Mouse (Mus musculus) stomach, embryonic 16.5 days (tissue): Measurements from ENCODE around the gene Tec. TPM values are rescaled to one million over a fixed set of nuclear protein-coding genes. Genes with fewer than 3 reads are reported as not detected.

Source experiments
- ATAC-seq: fragments of 200-750 bp; cut with Nextera tagmentation; 2 replicates; pipeline ENCODE4 v1.8.0; 2017; ENCODE audit warnings: moderate number of reproducible peaks, moderate TSS enrichment; ENCODE audit not compliant: insufficient read depth, low FRiP score
- H3K27ac ChIP-seq: fragments of 300-500 bp; sonication (generic); 2 replicates; pipeline ENCODE4 v1.5.1; 2014; ENCODE audit warnings: low read length
- H3K27me3 ChIP-seq: fragments of 300-500 bp; sonication (generic); 2 replicates; pipeline ENCODE4 v1.6.1; 2014; ENCODE audit warnings: low read length, control low read depth, mixed read lengths; ENCODE audit not compliant: control insufficient read depth, insufficient read depth
- H3K36me3 ChIP-seq: fragments of 300-500 bp; sonication (generic); 2 replicates; pipeline ENCODE4 v1.6.1; 2014; ENCODE audit warnings: low read length; ENCODE audit not compliant: control insufficient read depth, insufficient read depth
- H3K4me1 ChIP-seq: fragments of 300-500 bp; sonication (generic); 2 replicates; pipeline ENCODE4 v1.6.1; 2014; ENCODE audit warnings: low read length, control low read depth, mixed read lengths; ENCODE audit not compliant: control insufficient read depth, insufficient read depth
- H3K4me2 ChIP-seq: fragments of 300-500 bp; sonication (generic); 2 replicates; pipeline ENCODE4 v1.6.1; 2014; ENCODE audit warnings: low read depth, low read length, mixed read lengths
- H3K4me3 ChIP-seq: fragments of 300-500 bp; sonication (generic); replicated peaks from 2 replicates; pipeline ENCODE4 v1.5.1; 2014; ENCODE audit warnings: mild to moderate bottlenecking, low read length
- H3K9ac ChIP-seq: fragments of 300-500 bp; sonication (generic); 2 replicates; pipeline ENCODE4 v1.6.1; 2014; ENCODE audit warnings: low read length
- H3K9me3 ChIP-seq: fragments of 300-500 bp; sonication (generic); replicated peaks from 2 replicates; pipeline ENCODE4 v1.6.1; 2016; ENCODE audit warnings: low read length, control low read depth; ENCODE audit not compliant: control insufficient read depth
- WGBS: fragments of 180-500 bp; shearing (Covaris S2); extraction: QIAGEN DNeasy Blood & Tissue Kit; methylation state at CpG from one replicate; pipeline ENCODE4 v1.1.7; 2014; 5-methylcytosine and 5-hydroxymethylcytosine counted together
- polyA plus RNA-seq: library from polyadenylated mRNA; unstranded; fragments of >200 nt; fragmentation: Nextera tagmentation; extraction: Ambion mirVana; gene quantifications from 2 replicates; pipeline ENCODE4 v1.2.1, GENCODE M21; 2015

The Tec gene
- polyA plus RNA-seq, 1 experiment from 2014 or later, result 12.5 TPM

DNA sequence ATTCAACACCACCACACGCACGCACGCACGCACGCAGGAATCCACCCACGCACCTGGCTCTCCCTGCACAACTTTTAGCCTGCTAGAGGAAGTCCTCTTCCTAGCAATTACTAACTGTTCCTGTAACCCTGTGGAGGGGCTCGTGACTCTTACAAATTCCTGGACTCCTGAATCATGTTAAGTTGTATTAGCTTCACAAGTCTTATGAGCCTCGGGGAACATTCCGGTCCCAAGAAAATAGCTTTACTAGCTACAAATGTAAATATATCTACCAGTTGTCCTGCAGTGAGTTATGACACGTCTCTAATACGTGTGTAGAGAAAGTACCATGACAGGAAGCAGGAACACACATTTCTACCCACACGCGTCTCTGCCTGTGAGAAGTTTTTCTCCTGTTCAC lies 158.8 kb downstream of the Tec start:
- Histone ChIP-seq H3K4me1 (no peaks in the 10 kb centered on the region), H3K4me3 (no peak overlapping the region), H3K4me2 (no peak overlapping the region), H3K27ac (no peak overlapping the region), H3K9ac (no peak overlapping the region), H3K27me3 (no peaks in the 10 kb centered on the region), H3K9me3 (no peaks in the 10 kb centered on the region), H3K36me3 (no peaks in the 10 kb centered on the region)
- no peak for ATAC-seq
- WGBS, result 75% methylated on average over 13 of the region's 13 CpGs

DNA sequence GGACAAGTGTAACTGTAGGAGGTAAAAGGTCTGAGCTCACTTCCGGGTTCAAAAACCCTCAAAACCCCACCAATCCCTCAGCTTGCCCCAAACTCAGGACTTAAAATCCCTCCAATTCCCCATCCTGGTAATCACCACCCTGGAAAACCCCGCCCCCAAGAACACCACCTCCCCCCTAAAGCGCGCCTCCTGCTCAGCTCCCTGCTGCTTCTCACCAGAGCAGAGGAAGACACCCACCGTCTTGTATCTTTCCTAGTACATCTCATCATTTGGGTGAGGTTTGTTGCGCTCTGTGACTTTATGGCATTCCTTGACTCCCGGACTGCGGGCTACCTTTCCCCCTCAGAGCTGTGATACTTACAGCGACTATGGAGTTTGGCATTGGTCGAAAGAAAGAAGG lies 161.6 kb downstream of the Tec start:
- no peaks in the 10 kb centered on the region for H3K4me1 ChIP-seq
- H3K36me3 ChIP-seq, result no peaks in the 10 kb centered on the region
- H3K9ac ChIP-seq, result no peak overlapping the region
- no peak for ATAC-seq
- H3K9me3 ChIP-seq, result no peaks in the 10 kb centered on the region
- WGBS, result 66% methylated on average over 10 of the region's 10 CpGs
- no peak overlapping the region for H3K4me3 ChIP-seq
- H3K27ac ChIP-seq, result no peak overlapping the region
- H3K4me2 ChIP-seq, result no peak overlapping the region
- H3K27me3 ChIP-seq, result no peaks in the 10 kb centered on the region

DNA sequence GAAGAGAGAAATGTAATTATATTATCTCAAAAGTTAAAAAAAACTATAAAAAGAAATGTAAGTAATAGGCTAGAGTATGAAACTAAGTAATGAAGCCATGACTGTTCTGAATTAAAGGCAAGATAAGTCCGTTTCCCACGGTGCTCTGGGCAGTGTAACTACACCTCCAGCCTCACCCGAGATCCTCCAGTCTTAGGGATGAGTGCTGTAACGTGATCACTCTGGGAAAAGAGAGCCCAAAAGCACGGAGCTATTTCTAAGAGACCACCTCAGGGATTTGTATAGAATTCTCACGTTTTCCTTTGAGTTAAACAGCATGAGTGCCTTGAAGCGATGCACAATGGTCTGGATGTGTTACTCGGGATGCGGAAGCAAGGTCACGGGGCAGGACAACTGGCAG lies 162.2 kb downstream of the Tec start:
- Histone ChIP-seq H3K27ac (no peak overlapping the region), H3K4me3 (no peak overlapping the region), H3K27me3 (no peaks in the 10 kb centered on the region), H3K4me1 (no peaks in the 10 kb centered on the region), H3K36me3 (no peaks in the 10 kb centered on the region), H3K9me3 (no peaks in the 10 kb centered on the region), H3K4me2 (no peak overlapping the region), H3K9ac (no peak overlapping the region)
- 55% methylated on average over 10 of the region's 10 CpGs for WGBS
- no peak for ATAC-seq

Other genes with a start within 250 kb of the Tec start
- not detected in 2 replicates for gene Cnga1, start 224.2 kb downstream of the Tec start, polyA plus RNA-seq
- gene Nipal1, start 220.7 kb downstream of the Tec start, polyA plus RNA-seq, result 21.3 and 28.1 TPM in 2 replicates
- gene Txk, start 115.7 kb downstream of the Tec start, polyA plus RNA-seq, result 0.26 and 0.34 TPM in 2 replicates
- gene Slain2, start 45.8 kb upstream of the Tec start, polyA plus RNA-seq, result 9.3 and 11.6 TPM in 2 replicates
- gene Gm10135, start 106.2 kb upstream of the Tec start, polyA plus RNA-seq, result not detected in 2 replicates
- gene Slc10a4, start 138.4 kb upstream of the Tec start, polyA plus RNA-seq, result 8.1 and 9.1 TPM in 2 replicates